Mouse (Mus musculus) layer of hippocampus, adult 9-10 months (tissue): ENCODE data around the gene Polr2e.
A peak's percentile ranks its signal among the peaks of the same experiment; 100 is the strongest.

Experiments used
- DNase-seq: peaks from one replicate; pipeline ENCODE4 v3.0.0; 2022; ENCODE audit warnings: low spot score

The Polr2e gene

GRCm38 (mm10) chr10:80016511-80016910, 23.1 kb downstream of the Polr2e start, which contains the start of gene Arhgap45:
TSS of gene Arhgap45 (plus strand) at chr10:80016653.
- DNase-seq: no peak

GRCm38 (mm10) chr10:80015583-80015982, 24.0 kb downstream of the Polr2e start:
- DNase-seq: no peak

GRCm38 (mm10) chr10:80014484-80015290, 24.9 kb downstream of the Polr2e start:
- no peak for DNase-seq

GRCm38 (mm10) chr10:80013609-80014008, 26.0 kb downstream of the Polr2e start:
- no peak for DNase-seq

GRCm38 (mm10) chr10:80011740-80012139, 27.9 kb downstream of the Polr2e start:
- DNase-seq: no peak

GRCm38 (mm10) chr10:80004233-80004705, 35.3 kb downstream of the Polr2e start:
- DNase-seq: no peak

GRCm38 (mm10) chr10:80003374-80004232, 36.0 kb downstream of the Polr2e start:
- DNase-seq: no peak

GRCm38 (mm10) chr10:80002829-80003228, 36.8 kb downstream of the Polr2e start:
- DNase-seq: no peak

GRCm38 (mm10) chr10:80001945-80002344, 37.6 kb downstream of the Polr2e start:
- DNase-seq: no peak

GRCm38 (mm10) chr10:79997819-79998218, 41.8 kb downstream of the Polr2e start:
- DNase-seq: no peak

- no peak for DNase-seq
Observed at GRCm38 (mm10) chr10:79997034-79997760, 42.4 kb downstream of the Polr2e start.

GRCm38 (mm10) chr10:79996272-79997033, 43.1 kb downstream of the Polr2e start, which contains the start of gene Abca7:
TSS of gene Abca7 (plus strand) at chr10:79996494.
- DNase-seq: peak; percentile 87

- no peak for DNase-seq
Observed at GRCm38 (mm10) chr10:79995636-79996035, 44.0 kb downstream of the Polr2e start.

GRCm38 (mm10) chr10:79994397-79995115, 45.0 kb downstream of the Polr2e start:
- no peak for DNase-seq

GRCm38 (mm10) chr10:79991548-79991947, 48.0 kb downstream of the Polr2e start:
- no peak for DNase-seq

GRCm38 (mm10) chr10:79991099-79991498, 48.5 kb downstream of the Polr2e start:
- no peak for DNase-seq

- no peak for DNase-seq
Observed at GRCm38 (mm10) chr10:79989870-79990269, 49.7 kb downstream of the Polr2e start.

- DNase-seq: no peak
Observed at GRCm38 (mm10) chr10:79989272-79989786, 50.3 kb downstream of the Polr2e start.

GRCm38 (mm10) chr10:79988506-79989271, 50.9 kb downstream of the Polr2e start, which contains the start of gene Cnn2:
TSS of gene Cnn2 (plus strand) at chr10:79988584.
- no peak for DNase-seq
